Mouse (Mus musculus) erythroblast, embryonic 14.5 days (primary cell): Measurements from ENCODE around the gene Mbnl2. TPM values are rescaled to one million over a fixed set of nuclear protein-coding genes. Genes with fewer than 3 reads are reported as not detected.
"Not testable (repeated sequence)": the region's sequence is repeated elsewhere in the genome, so short reads cannot be mapped to it uniquely, and the experiment has no call there.

ENCODE experiments used
- H3K27me3 ChIP-seq: 2 replicates; pipeline ENCODE4 v1.6.1; 2012; ENCODE audit warnings: inconsistent platforms; ENCODE audit not compliant: control insufficient read depth
- H3K36me3 ChIP-seq: 2 replicates; pipeline ENCODE4 v1.6.1; 2012; ENCODE audit warnings: mild to moderate bottlenecking, inconsistent platforms; ENCODE audit not compliant: control insufficient read depth
- H3K4me1 ChIP-seq: 2 replicates; pipeline ENCODE4 v1.6.1; 2012; ENCODE audit warnings: inconsistent platforms; ENCODE audit not compliant: control insufficient read depth
- H3K4me3 ChIP-seq: replicated peaks from 2 replicates; pipeline ENCODE3; 2012; ENCODE audit warnings: moderate library complexity, mild to moderate bottlenecking, inconsistent platforms
- H3K9me3 ChIP-seq: 2 replicates; pipeline ENCODE4 v1.6.1; 2012; ENCODE audit warnings: low read length, inconsistent platforms, mixed read lengths; ENCODE audit not compliant: control insufficient read depth
- GATA1 ChIP-seq: IDR thresholded peaks from 2 replicates; pipeline ENCODE4 v1.6.1; 2012; ENCODE audit warnings: low read length, inconsistent platforms, mixed read lengths
- TAL1 ChIP-seq: IDR thresholded peaks from 3 replicates; pipeline ENCODE4 v1.6.1; 2012; ENCODE audit warnings: low read length, inconsistent platforms, mixed read lengths
- polyA plus RNA-seq: library from polyadenylated mRNA; stranded (reverse); fragments of >175 nt; gene quantifications from 2 replicates; pipeline ENCODE4 v1.2.3, GENCODE M21; 2012

The Mbnl2 gene
- polyA plus RNA-seq, 1 experiment: 0.18 TPM

- Histone ChIP-seq H3K4me1 (peaks cover 3% of the 10 kb centered on the region), H3K9me3 (peaks cover 7% of the 10 kb centered on the region; the same call in 1 of the 2 replicates), H3K27me3 (no peaks in the 10 kb centered on the region), H3K4me3 (no peak overlapping the region), H3K36me3 (no peaks in the 10 kb centered on the region)
- TF ChIP-seq GATA1 (no peak), TAL1 (no peak)
These were observed 82.0 kb downstream of the Mbnl2 start for GRCm38 (mm10) chr14:120357321-120358070.

DNA sequence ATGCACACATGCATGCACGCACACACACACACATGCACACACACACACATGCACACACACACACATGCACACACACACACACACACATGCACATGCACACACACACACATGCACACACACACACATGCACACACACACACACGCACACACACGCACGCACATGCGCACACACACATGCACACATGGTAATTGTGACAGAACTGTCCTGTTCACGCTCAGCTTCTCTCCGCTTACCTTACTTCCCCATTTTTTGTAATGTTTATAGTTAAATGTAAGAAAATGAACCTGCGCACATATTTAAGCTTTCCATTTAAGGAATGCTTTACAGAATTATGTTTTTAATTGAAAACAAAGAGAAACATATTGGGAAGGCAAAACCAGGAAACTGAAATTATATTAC, 84.1 kb downstream of the Mbnl2 start:
- H3K4me3 ChIP-seq, H3K4me1 ChIP-seq, H3K36me3 ChIP-seq, H3K9me3 ChIP-seq, H3K27me3 ChIP-seq: not testable (repeated sequence)

DNA sequence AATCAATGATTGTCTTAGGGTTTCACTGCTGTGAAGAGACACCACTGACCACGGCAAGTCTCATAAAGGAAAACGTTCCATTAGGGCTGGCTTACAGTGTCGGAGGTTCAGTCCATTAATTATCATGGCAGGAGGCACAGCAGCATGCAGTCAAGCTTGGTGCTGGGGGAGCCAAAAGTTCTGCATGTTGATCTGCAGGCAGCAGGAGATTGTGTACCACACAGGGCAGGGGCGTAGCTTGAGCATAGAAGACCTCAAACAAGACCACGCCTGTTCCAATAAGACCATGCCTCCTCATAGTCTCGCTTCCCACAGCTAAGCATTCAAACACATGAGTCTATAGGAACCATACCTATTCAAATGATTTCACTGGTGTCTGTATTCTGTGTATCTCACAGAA, 85.7 kb downstream of the Mbnl2 start:
- Histone ChIP-seq H3K4me1 (no peaks in the 10 kb centered on the region), H3K27me3 (no peaks in the 10 kb centered on the region), H3K4me3 (no peak overlapping the region), H3K36me3 (no peaks in the 10 kb centered on the region), H3K9me3 (peaks cover 7% of the 10 kb centered on the region; the same call in 1 of the 2 replicates)
- TF ChIP-seq GATA1 (no peak), TAL1 (no peak)

GRCm38 (mm10) chr14:120362409-120362992, 87.0 kb downstream of the Mbnl2 start:
- TF ChIP-seq GATA1 (no peak), TAL1 (no peak)
- Histone ChIP-seq H3K27me3 (no peaks in the 10 kb centered on the region), H3K4me1 (no peaks in the 10 kb centered on the region), H3K4me3 (no peak overlapping the region), H3K36me3 (no peaks in the 10 kb centered on the region), H3K9me3 (peaks cover 7% of the 10 kb centered on the region; the same call in 1 of the 2 replicates)

DNA sequence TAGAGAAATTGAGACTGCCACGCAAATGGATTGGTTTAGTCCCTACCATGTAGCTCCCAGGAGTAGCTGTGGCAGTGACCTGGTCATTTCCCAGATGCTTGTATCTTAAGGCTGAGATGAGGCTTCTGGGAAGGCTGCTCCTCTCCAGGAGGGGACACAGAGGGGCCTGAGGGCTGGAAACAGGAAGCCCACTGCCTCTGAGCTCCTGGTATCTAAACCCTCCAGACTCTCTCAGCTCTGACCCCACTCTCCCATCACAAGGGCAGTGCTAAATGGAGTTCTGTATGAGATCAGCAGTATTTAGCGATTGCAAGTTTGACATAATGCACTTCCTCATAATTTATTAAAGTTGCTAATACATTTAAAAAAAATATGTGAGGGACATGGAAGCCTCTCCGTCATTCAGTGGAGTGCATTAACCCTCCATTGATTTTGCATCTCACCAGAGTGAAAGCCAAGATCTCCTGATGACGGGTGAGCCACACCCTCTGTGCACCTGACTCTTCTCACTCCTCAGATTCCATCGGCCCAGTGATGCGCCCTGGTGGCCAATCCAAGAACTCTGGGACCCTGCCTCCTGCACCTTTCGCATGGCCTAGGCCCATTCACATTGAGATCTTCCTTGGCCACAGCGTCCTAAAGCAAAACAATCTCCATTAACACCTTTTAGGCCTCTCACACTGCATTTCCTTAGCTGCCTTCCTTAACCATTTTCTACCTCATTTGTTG, 87.8 kb downstream of the Mbnl2 start:
- no peaks in the 10 kb centered on the region for H3K4me1 ChIP-seq
- H3K9me3 ChIP-seq: peaks cover 2% of the 10 kb centered on the region; the same call in 1 of the 2 replicates

GRCm38 (mm10) chr14:120365088-120365487, 89.6 kb downstream of the Mbnl2 start:
- H3K4me3 ChIP-seq: no peak overlapping the region
- no peaks in the 10 kb centered on the region for H3K9me3 ChIP-seq
- H3K4me1 ChIP-seq: no peaks in the 10 kb centered on the region
- no peaks in the 10 kb centered on the region for H3K36me3 ChIP-seq
- TF ChIP-seq GATA1 (no peak), TAL1 (no peak)
- H3K27me3 ChIP-seq: no peaks in the 10 kb centered on the region

More for the DNA sequence above, 87.8 kb downstream of the Mbnl2 start:
- Histone ChIP-seq H3K4me3 (no peak overlapping the region), H3K27me3 (no peaks in the 10 kb centered on the region), H3K36me3 (no peaks in the 10 kb centered on the region)
- TF ChIP-seq GATA1 (no peak), TAL1 (no peak)

GRCm38 (mm10) chr14:120366962-120367361, 91.5 kb downstream of the Mbnl2 start:
- Histone ChIP-seq H3K4me1 (no peaks in the 10 kb centered on the region), H3K36me3 (no peaks in the 10 kb centered on the region), H3K27me3 (no peaks in the 10 kb centered on the region), H3K4me3 (no peak overlapping the region), H3K9me3 (no peaks in the 10 kb centered on the region)
- TF ChIP-seq GATA1 (no peak), TAL1 (no peak)

GRCm38 (mm10) chr14:120367589-120367988, 92.1 kb downstream of the Mbnl2 start:
- H3K4me1 ChIP-seq: no peaks in the 10 kb centered on the region
- H3K4me3 ChIP-seq: no peak overlapping the region
- H3K9me3 ChIP-seq: no peaks in the 10 kb centered on the region
- no peaks in the 10 kb centered on the region for H3K36me3 ChIP-seq
- TF ChIP-seq TAL1 (no peak), GATA1 (no peak)
- H3K27me3 ChIP-seq: no peaks in the 10 kb centered on the region

DNA sequence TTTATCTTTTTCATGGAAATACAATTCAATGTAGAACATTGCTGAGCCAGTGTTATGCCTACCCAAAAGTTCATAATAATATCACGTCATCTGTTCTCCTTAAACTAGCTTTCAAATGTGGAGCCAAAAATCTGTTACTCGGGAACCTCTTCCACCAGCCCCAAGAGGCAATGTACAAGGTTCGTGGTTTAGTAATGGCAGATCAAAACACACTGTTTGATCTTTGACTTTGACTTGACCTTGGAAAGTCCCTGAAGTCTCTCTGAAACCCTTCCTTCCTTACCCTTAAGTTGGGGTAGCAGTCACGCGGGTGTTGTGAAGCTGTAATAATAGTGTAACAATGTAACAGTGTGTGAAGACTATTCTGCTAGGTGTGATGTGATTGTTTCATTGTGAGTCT, 93.0 kb downstream of the Mbnl2 start:
- H3K4me3 ChIP-seq: no peak overlapping the region
- no peak for TF ChIP-seq GATA1
- no peak for TF ChIP-seq TAL1
- H3K9me3 ChIP-seq: no peaks in the 10 kb centered on the region
- no peaks in the 10 kb centered on the region for H3K36me3 ChIP-seq
- H3K4me1 ChIP-seq: no peaks in the 10 kb centered on the region
- H3K27me3 ChIP-seq: no peaks in the 10 kb centered on the region

- no peak for TF ChIP-seq TAL1
- no peak for TF ChIP-seq GATA1
- H3K9me3 ChIP-seq: no peaks in the 10 kb centered on the region
- H3K4me3 ChIP-seq: no peak overlapping the region
- H3K36me3 ChIP-seq: no peaks in the 10 kb centered on the region
- H3K4me1 ChIP-seq: no peaks in the 10 kb centered on the region
- H3K27me3 ChIP-seq: no peaks in the 10 kb centered on the region
These were observed 93.5 kb downstream of the Mbnl2 start for GRCm38 (mm10) chr14:120368914-120369391.
